16 mouse cellular contexts compared by ENCODE assay signal in genomic region chr10:77196676-77197075, GRCm38 (mm10).
"Had no signal": no experiment of that assay in that cellular context is flagged by ENCODE, and none has a peak within 500 bp of the region (broad histone marks: within the 10 kb centered on the region; RNA-seq: fewer than 3 reads in every experiment).

No protein-coding gene starts in this region.

- H3K9me3 ChIP-seq: limb, embryonic 12.5 days; liver, embryonic 13.5 days; lung, embryonic 15.5 days; megakaryocyte, embryonic 14.5 days; midbrain, embryonic 12.5 days had no signal

- H3K4me2 ChIP-seq: limb, embryonic 12.5 days; liver, embryonic 13.5 days; lung, embryonic 15.5 days; midbrain, embryonic 12.5 days had no signal

- ATAC-seq: intestine, embryonic 16.5 days; liver, postnatal 0 days had no signal

- DNase-seq: kidney, adult 8-10 months; kidney, postnatal 36 days; liver; liver, embryonic 13.5 days; liver, postnatal 0 days; lung, postnatal 14 days; right cerebral cortex, postnatal 14 days; thymus, adult 18-20 months; thymus, postnatal 14 days had no signal

- H3K4me3 ChIP-seq: layer of hippocampus, adult 2 months; limb, embryonic 12.5 days; liver, embryonic 13.5 days; lung, embryonic 15.5 days; megakaryocyte, embryonic 14.5 days; midbrain, embryonic 12.5 days had no signal

- H3K4me1 ChIP-seq: liver, embryonic 13.5 days had no signal

- H3K27ac ChIP-seq: layer of hippocampus, adult 2 months; liver, embryonic 13.5 days; lung, embryonic 15.5 days; macrophage had no signal

- H3K27me3 ChIP-seq: limb, embryonic 12.5 days; lung, embryonic 15.5 days had no signal

- H3K36me3 ChIP-seq: limb, embryonic 12.5 days; liver, embryonic 13.5 days; lung, embryonic 15.5 days; midbrain, embryonic 12.5 days had no signal

- H3K9ac ChIP-seq: limb, embryonic 12.5 days; liver, embryonic 13.5 days; liver, postnatal 0 days; lung, embryonic 15.5 days; midbrain, embryonic 12.5 days had no signal
